Mouse (Mus musculus) brain, embryonic 14.5 days (tissue): ENCODE measurements at regions not wholly inside any gene's neighbourhood (a gene's known extent, or its start where the extent isn't known, plus 50 kb on each side); places are given as distances from the start of the nearest gene placed in this dataset.

Experiments
- CTCF ChIP-seq: fragments of 200-500 bp; IDR thresholded peaks from 2 replicates; pipeline ENCODE4 v1.5.1; 2012; ENCODE audit warnings: inconsistent platforms, mild to moderate bottlenecking, moderate library complexity, borderline replicate concordance; ENCODE audit not compliant: insufficient read depth, insufficient read length; ENCODE audit errors: extremely low read depth
- POLR2A ChIP-seq: fragments of 200-500 bp; IDR thresholded peaks from 2 replicates; pipeline ENCODE4 v1.6.1; 2012; ENCODE audit warnings: mild to moderate bottlenecking, inconsistent platforms, borderline replicate concordance; ENCODE audit not compliant: poor library complexity, insufficient read depth, insufficient read length, severe bottlenecking; ENCODE audit errors: extremely low read depth

DNA sequence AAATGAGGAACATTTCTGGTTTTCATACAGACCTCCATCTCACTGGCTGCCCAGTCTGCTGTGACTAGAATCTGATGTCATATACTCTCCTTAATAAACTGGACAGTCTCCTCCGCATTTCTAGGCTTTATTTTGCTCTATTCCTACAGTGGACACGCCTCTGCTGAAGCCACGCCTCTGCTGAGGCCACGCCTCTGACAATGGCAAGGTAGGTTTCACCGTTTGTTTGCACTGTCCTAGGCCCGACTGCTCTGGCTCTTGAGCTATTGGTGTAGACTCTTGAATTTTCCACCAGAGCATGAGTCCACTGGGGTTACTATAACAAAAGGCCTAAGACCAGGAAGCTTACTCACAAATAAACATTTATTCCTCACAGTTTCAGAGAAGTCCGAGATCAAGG is 69.8 kb upstream of the Pax2 start:
- TF ChIP-seq CTCF (no peak), POLR2A (no peak)
